Mouse (Mus musculus): ENCODE data around the gene Tekt3.

Tekt3 gene

GRCm38 (mm10) chr11:63142816-63143215 lies 81.4 kb downstream of the Tekt3 start:
- peak in 1 of 2 experiments; percentile 39 for DNase-seq (ENCODE audit: inconsistent age in 2 of 2, low spot score in 1 of 2)

GRCm38 (mm10) chr11:63143486-63143885 lies 82.0 kb downstream of the Tekt3 start:
- DNase-seq (ENCODE audit: inconsistent age in 2 of 2, low spot score in 1 of 2), result peak; percentile 70 to 84
